Mouse (Mus musculus) Patski (cell line): Measurements from ENCODE around the gene Pspn. TPM values are rescaled to one million over a fixed set of nuclear protein-coding genes. Genes with fewer than 3 reads are reported as not detected.
A peak's percentile ranks its signal among the peaks of the same experiment; 100 is the strongest.

ENCODE experiments used
- ATAC-seq: fragments of 100-300 bp; one replicate; pipeline ENCODE4 v1.8.0; 2021
- CTCF ChIA-PET: fragments of 350-600 bp; sonication (Branson Sonifier 250); formaldehyde crosslinking; loops from one replicate; lab custom pipeline; 2022; ENCODE audit warnings: inconsistent platforms; lab: Charles Lee
- POLR2A ChIA-PET: fragments of 350-600 bp; sonication (Branson Sonifier 250); formaldehyde crosslinking; loops from one replicate; lab custom pipeline; 2022; ENCODE audit warnings: antibody characterized with exemption, inconsistent platforms; lab: Charles Lee
- DNase-seq: peaks from one replicate; pipeline ENCODE4 v3.0.0-alpha.2; 2011; ENCODE audit warnings: low read depth, low spot score
- H3K27me3 ChIP-seq: fragments of 371-371 bp; one replicate; pipeline ENCODE4 v1.5.1; 2021
- CTCF ChIP-seq: fragments of 100-300 bp; IDR thresholded peaks from one replicate; pipeline ENCODE4 v1.5.1; 2021
- in situ Hi-C: fragments of 300-500 bp; cut with MboI; formaldehyde crosslinking; loops from 3 replicates; pipeline ENCODE4 v1.11.1; 2018; ENCODE audit warnings: low pct_unique_long_range_greater_than_20kb, mixed read lengths
- polyA plus RNA-seq: library from polyadenylated mRNA; unstranded; gene quantifications from one replicate; pipeline ENCODE4 v1.2.3, GENCODE M21; 2021

The Pspn gene
- polyA plus RNA-seq, 1 experiment from 2014 or later: 1.7 TPM

DNA sequence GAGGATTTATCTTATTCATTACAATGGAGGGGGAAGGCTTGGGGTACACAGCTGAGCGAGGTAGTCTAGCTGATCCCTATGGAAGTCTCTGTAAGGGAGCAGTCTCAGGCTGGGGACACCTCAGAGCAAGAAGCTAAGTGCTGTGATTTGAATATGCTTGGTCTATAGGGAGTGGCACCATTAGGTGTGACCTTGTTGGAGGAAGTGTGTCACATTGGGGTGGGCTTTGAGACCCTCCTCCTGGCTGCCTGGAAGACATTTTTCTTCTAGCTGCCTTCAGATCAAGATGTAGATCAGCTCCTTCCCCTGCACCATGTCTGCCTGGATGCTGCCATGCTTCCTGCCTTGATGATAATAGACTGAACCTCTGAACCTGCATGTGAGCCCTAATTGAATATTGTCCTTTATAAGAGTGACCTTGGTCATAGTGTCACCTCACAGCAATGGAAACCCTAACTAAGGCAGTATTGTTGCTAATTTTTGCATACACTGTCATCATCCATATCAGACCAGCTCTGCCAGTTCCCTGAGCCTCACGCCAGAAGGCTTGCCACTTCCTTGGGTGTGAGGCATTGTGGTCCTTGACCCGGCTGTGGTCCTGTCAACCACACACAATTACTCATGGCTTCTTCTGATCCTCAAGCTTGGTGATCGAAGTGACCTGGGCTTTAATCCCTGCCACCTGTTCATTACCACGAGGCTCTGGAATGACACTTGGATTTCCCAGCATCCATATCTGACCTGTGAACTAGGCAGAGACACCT lies 37.0 kb downstream of the Pspn start:
- ATAC-seq (no peak), DNase-seq (no peak)
- POLR2A ChIA-PET: interaction anchor here (0.6 kb wide), 1 partner anchor 379 kb away, joined by 3 read pairs; no protein-coding TSS in a partner anchor
- in situ Hi-C loops: no loop called here
- CTCF ChIA-PET: no interaction called here
- peaks cover 32% of the 10 kb centered on the region for H3K27me3 ChIP-seq
- no peak for TF ChIP-seq CTCF

DNA sequence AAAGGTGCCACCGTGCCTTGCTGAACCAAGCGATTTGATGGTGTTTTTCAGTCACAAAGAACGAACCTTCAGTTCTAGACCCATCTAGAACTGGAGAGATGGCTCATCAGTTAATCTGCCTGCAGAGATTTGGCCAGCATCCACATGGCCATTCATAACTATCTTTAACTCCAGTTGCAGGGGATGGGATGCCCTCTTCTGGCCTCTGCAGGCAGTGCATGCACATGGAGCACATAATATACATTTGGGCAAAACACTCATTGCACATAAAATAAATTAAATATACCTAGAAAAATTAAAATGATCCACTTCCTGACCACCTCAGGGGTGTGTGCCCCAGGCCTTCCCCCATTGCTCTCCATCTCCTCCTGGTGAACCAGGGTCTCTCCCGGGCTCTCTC lies 37.9 kb downstream of the Pspn start:
- no peak for DNase-seq
- CTCF ChIA-PET: no interaction called here
- POLR2A ChIA-PET: no interaction called here
- no peak for ATAC-seq
- peak; percentile 39 for TF ChIP-seq CTCF
- in situ Hi-C loops: no loop called here
- peaks cover 23% of the 10 kb centered on the region for H3K27me3 ChIP-seq

DNA sequence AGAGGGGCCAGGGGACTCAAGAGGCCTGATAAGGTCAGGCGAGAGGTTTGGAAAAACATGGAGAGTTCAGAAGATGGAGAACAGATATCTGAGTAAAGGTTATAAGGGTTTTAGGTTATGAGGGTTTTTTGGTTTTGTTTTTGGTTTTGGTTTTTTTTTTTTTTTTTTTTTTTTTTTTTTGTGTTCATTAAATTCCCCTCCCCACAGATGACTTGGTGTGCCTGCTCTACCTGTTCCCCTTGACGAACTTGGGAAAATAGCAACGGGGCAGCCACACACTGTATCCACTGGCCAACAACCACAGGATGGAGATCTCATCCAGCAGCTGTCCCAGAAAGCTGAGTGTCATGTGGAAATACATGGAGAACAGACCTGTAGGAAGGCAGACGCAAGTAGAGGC lies 41.2 kb downstream of the Pspn start:
- TF ChIP-seq CTCF: no peak
- ChIA-PET POLR2A (no interaction called here), CTCF (no interaction called here)
- H3K27me3 ChIP-seq: peaks cover 9% of the 10 kb centered on the region
- ATAC-seq (no peak), DNase-seq (no peak)
- in situ Hi-C loops: no loop called here

DNA sequence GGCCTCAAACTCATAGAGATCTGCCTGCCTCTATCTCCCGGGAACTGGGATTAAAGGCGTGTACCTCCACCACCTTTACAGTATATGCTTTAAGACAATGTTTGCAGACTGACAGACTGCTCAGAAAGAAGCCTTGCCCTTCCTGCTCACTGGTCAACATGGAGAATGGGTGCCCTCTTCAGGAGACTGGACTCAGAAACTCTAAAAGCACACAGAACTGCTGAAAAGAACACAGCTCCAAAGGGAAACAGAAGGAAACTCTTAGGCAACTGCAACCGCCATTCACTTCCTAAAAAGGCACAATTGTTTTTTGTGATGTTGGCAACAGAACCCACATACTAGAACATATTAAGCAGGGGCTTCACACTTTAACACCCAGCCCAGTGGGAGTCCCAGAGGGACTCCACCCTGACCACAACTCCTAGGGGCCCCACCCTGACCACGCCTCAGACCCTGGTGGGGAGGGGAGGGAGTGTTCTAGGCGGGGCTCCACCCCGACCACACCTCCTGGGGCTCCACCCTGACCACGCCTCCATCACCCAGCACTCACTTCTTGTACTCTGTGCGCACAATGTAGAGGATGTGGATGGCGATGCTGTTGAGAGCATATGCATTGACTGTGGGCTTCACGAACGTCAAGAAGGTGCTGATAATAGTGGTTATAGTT lies 41.9 kb downstream of the Pspn start:
- POLR2A ChIA-PET: no interaction called here
- CTCF ChIA-PET: no interaction called here
- ATAC-seq (no peak), DNase-seq (no peak)
- in situ Hi-C loops: no loop called here
- H3K27me3 ChIP-seq: peaks cover 13% of the 10 kb centered on the region
- TF ChIP-seq CTCF: no peak

DNA sequence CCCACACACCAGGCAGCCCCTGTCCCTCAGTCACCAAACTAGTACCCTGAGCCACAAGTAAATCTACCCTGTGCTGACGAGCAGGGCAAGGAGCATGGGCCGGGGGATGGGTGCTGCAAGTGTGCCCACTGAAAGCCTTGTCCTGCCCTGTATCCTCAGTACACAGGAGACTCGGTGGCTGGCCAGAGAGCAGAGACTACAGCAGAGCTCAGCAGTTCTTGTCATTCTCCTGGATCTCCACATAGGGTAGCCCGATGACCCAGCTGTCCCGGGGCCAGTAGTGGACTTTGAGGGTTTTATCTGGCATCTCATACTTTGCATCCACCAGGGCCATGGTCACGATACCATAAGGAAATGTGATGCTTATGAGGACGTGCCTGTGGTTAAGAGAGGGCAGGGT lies 44.9 kb downstream of the Pspn start:
- in situ Hi-C loops: loop anchor here (5.0 kb wide), 2 partner anchors 63 to 148 kb away; no protein-coding TSS in a partner anchor
- CTCF ChIA-PET: no interaction called here

DNA sequence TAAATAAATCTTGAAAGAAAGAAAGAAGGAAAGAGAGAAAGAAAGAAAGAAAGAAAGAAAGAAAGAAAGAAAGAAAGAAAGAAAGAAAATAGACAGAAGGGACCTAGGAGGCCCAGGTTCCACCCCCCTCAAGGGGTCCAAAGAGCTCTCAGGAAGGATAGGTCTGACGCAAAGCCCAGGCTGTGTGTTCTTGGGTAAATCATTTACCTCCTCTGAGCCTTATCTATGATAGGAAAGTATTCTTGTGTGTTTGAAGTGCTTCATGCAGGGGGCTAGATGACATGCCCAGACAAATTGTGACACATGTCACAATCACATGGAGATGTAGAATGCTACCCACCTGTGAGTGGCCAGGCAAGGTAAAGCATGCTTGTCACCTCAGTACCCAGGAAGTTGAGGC lies 47.2 kb downstream of the Pspn start:
- ChIA-PET CTCF (no interaction called here), POLR2A (no interaction called here)

More for the DNA sequence above, 44.9 kb downstream of the Pspn start:
- no peak for TF ChIP-seq CTCF
- DNase-seq (no peak), ATAC-seq (no peak)
- POLR2A ChIA-PET: no interaction called here
- H3K27me3 ChIP-seq: peaks cover 13% of the 10 kb centered on the region

DNA sequence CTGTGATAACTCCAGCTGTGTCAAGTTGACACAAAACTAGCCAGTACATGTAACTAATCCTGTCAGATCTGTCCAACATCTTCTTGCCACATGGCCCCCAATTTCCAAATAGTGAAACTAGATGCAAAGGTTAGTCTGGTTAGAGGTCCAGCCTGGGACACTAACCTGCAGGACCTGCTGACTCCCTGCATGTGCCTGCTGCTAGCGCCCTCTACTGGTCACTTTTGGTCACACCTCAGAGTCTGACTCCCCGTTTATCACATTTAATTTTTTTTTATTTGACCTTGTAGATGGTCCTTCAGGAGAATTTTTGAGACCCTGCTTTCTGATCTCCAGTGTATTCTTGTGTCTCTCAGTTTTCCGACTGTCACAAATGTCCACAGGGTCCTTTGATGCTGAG lies 48.9 kb downstream of the Pspn start:
- ChIA-PET CTCF (interaction anchor here (0.7 to 1.7 kb wide), 4 partner anchors 17 to 59 kb away, joined by 3 to 6 read pairs (median 4); no protein-coding TSS in a partner anchor), POLR2A (no interaction called here)
- peaks cover 34% of the 10 kb centered on the region for H3K27me3 ChIP-seq
- in situ Hi-C loops: loop anchor here (5.0 kb wide), 2 partner anchors 59 to 144 kb away; no protein-coding TSS in a partner anchor
- TF ChIP-seq CTCF: peak; percentile 89
- no peak for ATAC-seq
- no peak for DNase-seq

More for the DNA sequence above, 47.2 kb downstream of the Pspn start:
- no peak for TF ChIP-seq CTCF
- ATAC-seq (no peak), DNase-seq (no peak)
- in situ Hi-C loops: loop anchor here (5.0 kb wide), 2 partner anchors 60 to 145 kb away; no protein-coding TSS in a partner anchor
- peaks cover 19% of the 10 kb centered on the region for H3K27me3 ChIP-seq

Other genes starting within 250 kb of the Pspn start
- 7.1 TPM for gene Nrtn, start 242.5 kb downstream of the Pspn start, polyA plus RNA-seq
- gene Dus3l, start 235.3 kb downstream of the Pspn start, polyA plus RNA-seq: 50.5 TPM
- gene Prr22, start 229.8 kb downstream of the Pspn start, polyA plus RNA-seq: 0.89 TPM
- 7.7 TPM for gene Rfx2, start 169.0 kb downstream of the Pspn start, polyA plus RNA-seq
- gene Acsbg2, start 125.6 kb downstream of the Pspn start, polyA plus RNA-seq: not detected
- gene 1700061G19Rik, start 124.5 kb downstream of the Pspn start, polyA plus RNA-seq: not detected
- 55.0 TPM for gene Mllt1, start 64.6 kb downstream of the Pspn start, polyA plus RNA-seq
- gene Acer1, start 17.9 kb downstream of the Pspn start, polyA plus RNA-seq: not detected
- 113 TPM for gene Clpp, start 9.7 kb downstream of the Pspn start, polyA plus RNA-seq
- 47.7 TPM for gene Alkbh7, start 2.7 kb downstream of the Pspn start, polyA plus RNA-seq
- 104 TPM for gene Gtf2f1, start 11.3 kb upstream of the Pspn start, polyA plus RNA-seq
- not detected for gene Gm17949, start 11.5 kb upstream of the Pspn start, polyA plus RNA-seq
- gene Khsrp, start 31.5 kb upstream of the Pspn start, polyA plus RNA-seq: 80.4 TPM
- gene Slc25a41, start 41.6 kb upstream of the Pspn start, polyA plus RNA-seq: not detected
- gene Crb3, start 59.1 kb upstream of the Pspn start, polyA plus RNA-seq: 31.4 TPM
- 111 TPM for gene Slc25a23, start 59.8 kb upstream of the Pspn start, polyA plus RNA-seq
- 2.7 TPM for gene Dennd1c, start 78.5 kb upstream of the Pspn start, polyA plus RNA-seq
- gene Tubb4a, start 87.8 kb upstream of the Pspn start, polyA plus RNA-seq: 0.10 TPM
- gene Tnfsf9, start 105.3 kb upstream of the Pspn start, polyA plus RNA-seq: 3.4 TPM
- gene Cd70, start 149.8 kb upstream of the Pspn start, polyA plus RNA-seq: not detected
- gene Tnfsf14, start 194.2 kb upstream of the Pspn start, polyA plus RNA-seq: not detected
- gene C3, start 228.1 kb upstream of the Pspn start, polyA plus RNA-seq: 342 TPM
- gene Gpr108, start 248.4 kb upstream of the Pspn start, polyA plus RNA-seq: 61.7 TPM
- 157 TPM for gene Trip10, start 249.4 kb upstream of the Pspn start, polyA plus RNA-seq